In genomic region chr16:25314006-25314405, GRCm38 (mm10) we compare ENCODE assay signal across 16 mouse cellular contexts. TPM values are rescaled to one million over a fixed set of nuclear protein-coding genes. Genes with fewer than 3 reads are reported as not detected.
DNase-seq lines count a peak whose midpoint lies in the region; ATAC-seq lines count a peak whose summit lies in the region.
"Had no signal": no experiment of that assay in that cellular context is flagged by ENCODE, and none has a peak within 500 bp of the region (broad histone marks: within the 10 kb centered on the region; RNA-seq: fewer than 3 reads in every experiment).

No protein-coding gene starts in this region.

- H3K4me3 ChIP-seq in embryonic facial prominence, embryonic 14.5 days (ENCODE audit: low read depth, low read length), result no peak overlapping the region
- no peak overlapping the region for H3K4me3 ChIP-seq in liver, embryonic 11.5 days (ENCODE audit: low read depth, low read length)
- H3K4me3 ChIP-seq: midbrain, embryonic 10.5 days had no signal

- peak; percentile 25 for DNase-seq in ES-CJ7 (ENCODE audit: low read depth, low spot score)
- peak; percentile 53 for DNase-seq in embryonic facial prominence, embryonic 14.5 days (ENCODE audit: low spot score)
- DNase-seq in layer of hippocampus, adult 8-10 months (ENCODE audit: low spot score in 2 of 2), result peak; percentile 66 to 75
- peak; percentile 59 to 97 for DNase-seq in left cerebral cortex, postnatal 25 days (ENCODE audit: low spot score in 2 of 2)
- no peak for DNase-seq in gastrocnemius, postnatal 4 days (ENCODE audit: low spot score in 2 of 2)
- DNase-seq in liver, embryonic 11.5 days (ENCODE audit: low spot score), result no peak
- DNase-seq in embryo, embryonic 11 days, result no peak
- DNase-seq in cerebellum, postnatal 10 days, result no peak
- DNase-seq: adrenal gland, adult 2 months; kidney, adult 8-10 months; liver; thymus, postnatal 4 days had no signal

- H3K9ac ChIP-seq in embryonic facial prominence, embryonic 14.5 days (ENCODE audit: low read depth, low read length), result no peak overlapping the region
- H3K9ac ChIP-seq in liver, embryonic 11.5 days (ENCODE audit: low read depth, low read length), result no peak overlapping the region

- WGBS in embryonic facial prominence, embryonic 14.5 days, result 58% methylated on average over 5 of the region's 5 CpGs
- whole genome bisulfite sequencing in liver, embryonic 11.5 days, result 72% methylated on average over 5 of the region's 5 CpGs

- H3K4me1 ChIP-seq in embryonic facial prominence, embryonic 14.5 days (ENCODE audit: control insufficient read depth, insufficient read depth, low read length), result no peaks in the 10 kb centered on the region
- no peaks in the 10 kb centered on the region for H3K4me1 ChIP-seq in liver, embryonic 11.5 days (replicated peaks; ENCODE audit: control insufficient read depth, insufficient read depth, low read length)
- H3K4me1 ChIP-seq: midbrain, embryonic 10.5 days had no signal

- H3K27me3 ChIP-seq in embryonic facial prominence, embryonic 14.5 days (replicated peaks; ENCODE audit: control insufficient read depth, insufficient read depth, low read length), result no peaks in the 10 kb centered on the region
- H3K27me3 ChIP-seq in liver, embryonic 11.5 days (replicated peaks; ENCODE audit: control insufficient read depth, insufficient read depth, low read length), result no peaks in the 10 kb centered on the region

- H3K4me2 ChIP-seq in embryonic facial prominence, embryonic 14.5 days (ENCODE audit: low read depth, low read length), result no peak overlapping the region
- H3K4me2 ChIP-seq in liver, embryonic 11.5 days, result no peak overlapping the region

- H3K27ac ChIP-seq in embryonic facial prominence, embryonic 14.5 days (replicated peaks; ENCODE audit: low read depth, low read length), result no peak overlapping the region
- no peak overlapping the region for H3K27ac ChIP-seq in liver, embryonic 11.5 days (ENCODE audit: low read depth, low read length)
- H3K27ac ChIP-seq: midbrain, embryonic 10.5 days had no signal

- no peaks in the 10 kb centered on the region for H3K36me3 ChIP-seq in embryonic facial prominence, embryonic 14.5 days (ENCODE audit: control insufficient read depth, insufficient read depth, low read length)
- no peaks in the 10 kb centered on the region for H3K36me3 ChIP-seq in liver, embryonic 11.5 days (ENCODE audit: control insufficient read depth, insufficient read depth, low read length)
- H3K36me3 ChIP-seq: midbrain, embryonic 10.5 days had no signal

- intact Hi-C loops in left cerebral cortex, postnatal 25 days (cut with DNase I), result loop anchor here (1.0 to 5.0 kb wide), 5 partner anchors 49 to 352 kb away; no protein-coding TSS in a partner anchor

- no peaks in the 10 kb centered on the region for H3K9me3 ChIP-seq in embryonic facial prominence, embryonic 14.5 days (ENCODE audit: control insufficient read depth, low read length)
- H3K9me3 ChIP-seq in liver, embryonic 11.5 days (ENCODE audit: control insufficient read depth, low read length), result no peaks in the 10 kb centered on the region
- H3K9me3 ChIP-seq: midbrain, embryonic 10.5 days had no signal

- no peak for ATAC-seq in embryonic facial prominence, embryonic 14.5 days (ENCODE audit: low read depth)
- no peak for ATAC-seq in liver, embryonic 11.5 days (replicated peaks; ENCODE audit: low FRiP score)
- ATAC-seq: hindbrain, embryonic 16.5 days had no signal

RNA-seq across cellular contexts. Expression of gene Tprg, which starts 27.4 kb away (rescaled TPM):
- 2.2 and 3.5 TPM in 2 replicates for polyA plus RNA-seq in embryonic facial prominence, embryonic 14.5 days (2014; fragmentation: Nextera tagmentation; extraction: Ambion mirVana)
- total RNA-seq in layer of hippocampus, adult 8-10 months (2022), result not detected
- total RNA-seq in left cerebral cortex, postnatal 25 days (2021), result not detected
- not detected for total RNA-seq in gastrocnemius, postnatal 4 days (2021)
- not detected in 2 replicates for polyA plus RNA-seq in liver, embryonic 11.5 days (2014; fragmentation: Nextera tagmentation; extraction: Ambion mirVana)
- total RNA-seq: adrenal gland, adult 2 months had no signal
- polyA plus RNA-seq: adrenal gland, adult 2 months; heart, embryonic 14.5 days; midbrain, embryonic 10.5 days; neural tube, embryonic 11.5 days had no signal

Comparison
In these comparisons a context has a peak if more than half of its experiments do, and no peak if none do; other contexts are left out.
1. DNase-seq: peak in ES-CJ7 (single experiment), embryonic facial prominence, embryonic 14.5 days (single experiment), layer of hippocampus, adult 8-10 months (2 of 2) and left cerebral cortex, postnatal 25 days (2 of 2); none in gastrocnemius, postnatal 4 days (0 of 2), liver, embryonic 11.5 days (single experiment), embryo, embryonic 11 days (single experiment) and cerebellum, postnatal 10 days (0 of 2).